Mouse (Mus musculus) testis, adult 2 months (tissue): ENCODE measurements at regions not wholly inside any gene's neighbourhood (a gene's known extent, or its start where the extent isn't known, plus 50 kb on each side); places are given as distances from the start of the nearest gene placed in this dataset.

Experiments
- CTCF ChIP-seq: fragments of 200-500 bp; IDR thresholded peaks from 2 replicates; pipeline ENCODE4 v1.5.1; 2012; ENCODE audit warnings: low read depth, mild to moderate bottlenecking, inconsistent platforms, low read length, moderate library complexity; ENCODE audit not compliant: control insufficient read depth, insufficient read depth, insufficient replicate concordance
- POLR2A ChIP-seq: fragments of 200-500 bp; IDR thresholded peaks from 2 replicates; pipeline ENCODE4 v1.6.1; 2012; ENCODE audit warnings: low read depth, mild to moderate bottlenecking, inconsistent platforms, low read length, moderate library complexity; ENCODE audit not compliant: control insufficient read depth

- TF ChIP-seq POLR2A (no peak), CTCF (no peak)
Measured at GRCm38 (mm10) chr4:4304666-4305065, 227.3 kb upstream of the Sdr16c6 start.
